7 mouse cellular contexts compared by ENCODE assay signal in genomic region chr4:43477857-43478533, GRCm38 (mm10). TPM values are rescaled to one million over a fixed set of nuclear protein-coding genes. Genes with fewer than 3 reads are reported as not detected.
DNase-seq lines count a peak whose midpoint lies in the region; ATAC-seq lines count a peak whose summit lies in the region.

No protein-coding gene starts in this region.

- DNase-seq in adrenal gland, postnatal 36 days = peak; percentile 90 to 91
- DNase-seq in heart, adult 18-20 months = peak; percentile 93 to 94
- peak; percentile 87 for DNase-seq in kidney, adult 18-20 months
- peak; percentile 85 for DNase-seq in limb, embryonic 11.5 days (ENCODE audit: low spot score)
- DNase-seq in spleen, adult 12 weeks (ENCODE audit: low spot score) = peak; percentile 79

- ATAC-seq in embryonic facial prominence, embryonic 12.5 days (ENCODE audit: insufficient number of reproducible peaks, insufficient read depth, low FRiP score, low TSS enrichment) = peak; percentile 85
- ATAC-seq in limb, embryonic 11.5 days (ENCODE audit: insufficient number of reproducible peaks, low FRiP score, low TSS enrichment, low read depth) = peak; percentile 78
- peak; percentile 95 for ATAC-seq in midbrain, embryonic 13.5 days

- no peak overlapping the region for H3K27ac ChIP-seq in embryonic facial prominence, embryonic 12.5 days
- H3K27ac ChIP-seq in limb, embryonic 11.5 days (replicated peaks; ENCODE audit: low read depth, low read length) = no peak overlapping the region
- H3K27ac ChIP-seq in midbrain, embryonic 13.5 days = peak overlapping the region; percentile 19; the same call in 1 of the 2 replicates

- no peaks in the 10 kb centered on the region for H3K9me3 ChIP-seq in embryonic facial prominence, embryonic 12.5 days
- H3K9me3 ChIP-seq in limb, embryonic 11.5 days (ENCODE audit: control insufficient read depth, low read length) = no peaks in the 10 kb centered on the region
- H3K9me3 ChIP-seq in midbrain, embryonic 13.5 days = no peaks in the 10 kb centered on the region

- H3K27me3 ChIP-seq in embryonic facial prominence, embryonic 12.5 days = no peaks in the 10 kb centered on the region
- H3K27me3 ChIP-seq in limb, embryonic 11.5 days (ENCODE audit: control insufficient read depth, insufficient read depth, low read length) = no peaks in the 10 kb centered on the region
- H3K27me3 ChIP-seq in midbrain, embryonic 13.5 days = 0 out of 2 replicates have a peak, but pooled peaks cover 5% of the 10 kb centered on the region

- H3K4me1 ChIP-seq in embryonic facial prominence, embryonic 12.5 days = no peaks in the 10 kb centered on the region
- no peaks in the 10 kb centered on the region for H3K4me1 ChIP-seq in limb, embryonic 11.5 days (ENCODE audit: control insufficient read depth, insufficient read depth, low read length)
- H3K4me1 ChIP-seq in midbrain, embryonic 13.5 days (replicated peaks) = 0 out of 2 replicates have a peak, but pooled peaks cover 4% of the 10 kb centered on the region

- H3K4me3 ChIP-seq in embryonic facial prominence, embryonic 12.5 days = peak overlapping the region; percentile 22
- no peak overlapping the region for H3K4me3 ChIP-seq in limb, embryonic 11.5 days (ENCODE audit: low read depth, low read length)
- H3K4me3 ChIP-seq in midbrain, embryonic 13.5 days (replicated peaks) = peak overlapping the region; percentile 35

- H3K4me2 ChIP-seq in embryonic facial prominence, embryonic 12.5 days (replicated peaks) = peak overlapping the region; percentile 34
- H3K4me2 ChIP-seq in limb, embryonic 11.5 days (ENCODE audit: low read depth, severe bottlenecking) = peak overlapping the region; percentile 11; the same call in 1 of the 2 replicates
- H3K4me2 ChIP-seq in midbrain, embryonic 13.5 days (replicated peaks) = peak overlapping the region; percentile 54

- H3K36me3 ChIP-seq in embryonic facial prominence, embryonic 12.5 days = no peaks in the 10 kb centered on the region
- H3K36me3 ChIP-seq in limb, embryonic 11.5 days (ENCODE audit: control insufficient read depth, insufficient read depth, low read length) = no peaks in the 10 kb centered on the region
- no peaks in the 10 kb centered on the region for H3K36me3 ChIP-seq in midbrain, embryonic 13.5 days

- H3K9ac ChIP-seq in embryonic facial prominence, embryonic 12.5 days = peak overlapping the region; percentile 17; the same call in 1 of the 2 replicates
- H3K9ac ChIP-seq in limb, embryonic 11.5 days (ENCODE audit: low read length) = no peak overlapping the region
- H3K9ac ChIP-seq in midbrain, embryonic 13.5 days (replicated peaks) = 0 out of 2 replicates have a peak overlapping the region, but pooled peaks have one; percentile 10

- 17% methylated on average over 11 of the region's 11 CpGs for WGBS in embryonic facial prominence, embryonic 12.5 days
- 21% methylated on average over 11 of the region's 11 CpGs for WGBS in limb, embryonic 11.5 days
- WGBS in midbrain, embryonic 13.5 days = 15% methylated on average over 11 of the region's 11 CpGs

RNA-seq across cellular contexts. Expression of gene Sit1, which starts 5.5 kb away (rescaled TPM):
- total RNA-seq in adrenal gland, postnatal 36 days (2021) = not detected
- not detected in 2 replicates for polyA plus RNA-seq in embryonic facial prominence, embryonic 12.5 days (2016; fragmentation: Nextera tagmentation; extraction: Ambion mirVana)
- total RNA-seq in heart, adult 18-20 months (2021) = 1 to 10 TPM in 1 of 2 experiments, not detected in 1; 1.1 TPM
- not detected in 2 replicates for polyA plus RNA-seq in limb, embryonic 11.5 days (2014; fragmentation: Nextera tagmentation; extraction: Ambion mirVana)
- polyA plus RNA-seq in midbrain, embryonic 13.5 days (2015; fragmentation: Nextera tagmentation; extraction: Ambion mirVana) = not detected in 2 replicates

RNA-seq across cellular contexts. Expression of gene Ccdc107, which starts 14.7 kb away (rescaled TPM):
- 10 to 100 TPM; 57.3 to 59.3 TPM for total RNA-seq in adrenal gland, postnatal 36 days (2021)
- 57.4 and 62.3 TPM in 2 replicates for polyA plus RNA-seq in embryonic facial prominence, embryonic 12.5 days (2016; fragmentation: Nextera tagmentation; extraction: Ambion mirVana)
- 10 to 100 TPM; 29.2 to 31.7 TPM for total RNA-seq in heart, adult 18-20 months (2021)
- 58.3 and 58.9 TPM in 2 replicates for polyA plus RNA-seq in limb, embryonic 11.5 days (2014; fragmentation: Nextera tagmentation; extraction: Ambion mirVana)
- polyA plus RNA-seq in midbrain, embryonic 13.5 days (2015; fragmentation: Nextera tagmentation; extraction: Ambion mirVana) = 54.4 and 60.3 TPM in 2 replicates

RNA-seq across cellular contexts. Expression of gene Arhgef39, which starts 21.5 kb away (rescaled TPM):
- 1 to 10 TPM; 2.6 to 3.5 TPM for total RNA-seq in adrenal gland, postnatal 36 days (2021)
- 43.6 and 44.1 TPM in 2 replicates for polyA plus RNA-seq in embryonic facial prominence, embryonic 12.5 days (2016; fragmentation: Nextera tagmentation; extraction: Ambion mirVana)
- under 1 TPM in 1 of 2 experiments, not detected in 1; 0.64 TPM for total RNA-seq in heart, adult 18-20 months (2021)
- polyA plus RNA-seq in limb, embryonic 11.5 days (2014; fragmentation: Nextera tagmentation; extraction: Ambion mirVana) = 45.6 and 48.2 TPM in 2 replicates
- 15.4 and 16.1 TPM in 2 replicates for polyA plus RNA-seq in midbrain, embryonic 13.5 days (2015; fragmentation: Nextera tagmentation; extraction: Ambion mirVana)

RNA-seq across cellular contexts. Expression of gene Cd72, which starts 23.6 kb away (rescaled TPM):
- 1 to 10 TPM; 2.7 to 3.4 TPM for total RNA-seq in adrenal gland, postnatal 36 days (2021)
- 3.5 and 3.7 TPM in 2 replicates for polyA plus RNA-seq in embryonic facial prominence, embryonic 12.5 days (2016; fragmentation: Nextera tagmentation; extraction: Ambion mirVana)
- total RNA-seq in heart, adult 18-20 months (2021) = 1 to 10 TPM in 1 of 2 experiments, under 1 TPM in 1; 0.82 to 4.7 TPM
- 2.4 and 4.0 TPM in 2 replicates for polyA plus RNA-seq in limb, embryonic 11.5 days (2014; fragmentation: Nextera tagmentation; extraction: Ambion mirVana)
- 4.1 and 4.7 TPM in 2 replicates for polyA plus RNA-seq in midbrain, embryonic 13.5 days (2015; fragmentation: Nextera tagmentation; extraction: Ambion mirVana)

RNA-seq across cellular contexts. Expression of gene Car9, which starts 28.8 kb away (rescaled TPM):
- 1 to 10 TPM in 1 of 2 experiments, under 1 TPM in 1; 0.49 to 1.2 TPM for total RNA-seq in adrenal gland, postnatal 36 days (2021)
- polyA plus RNA-seq in embryonic facial prominence, embryonic 12.5 days (2016; fragmentation: Nextera tagmentation; extraction: Ambion mirVana) = 1.3 and 1.6 TPM in 2 replicates
- total RNA-seq in heart, adult 18-20 months (2021) = under 1 TPM in 1 of 2 experiments, not detected in 1; 0.36 TPM
- 0.65 and 1.1 TPM in 2 replicates for polyA plus RNA-seq in limb, embryonic 11.5 days (2014; fragmentation: Nextera tagmentation; extraction: Ambion mirVana)
- 0.19 and 0.27 TPM in 2 replicates for polyA plus RNA-seq in midbrain, embryonic 13.5 days (2015; fragmentation: Nextera tagmentation; extraction: Ambion mirVana)
